Mouse (Mus musculus) right cerebral cortex, adult 18-20 months (tissue): Measurements from ENCODE around the gene Phf5a.

Source experiments
- DNase-seq: peaks from one replicate; pipeline ENCODE4 v3.0.0; 2022; ENCODE audit warnings: mixed read lengths

Phf5a gene

GRCm38 (mm10) chr15:81847161-81847560 lies 24.6 kb downstream of the Phf5a start:
- no peak for DNase-seq

- DNase-seq = no peak
These were observed 25.0 kb downstream of the Phf5a start for GRCm38 (mm10) chr15:81846755-81847154.

GRCm38 (mm10) chr15:81845724-81846123 lies 26.0 kb downstream of the Phf5a start:
- no peak for DNase-seq

GRCm38 (mm10) chr15:81845033-81845625 lies 26.6 kb downstream of the Phf5a start:
- DNase-seq = no peak

- DNase-seq = no peak
These were observed 29.4 kb downstream of the Phf5a start for GRCm38 (mm10) chr15:81842275-81842674.

- DNase-seq = no peak
These were observed 31.4 kb downstream of the Phf5a start for GRCm38 (mm10) chr15:81840306-81840705.

GRCm38 (mm10) chr15:81839634-81840033 lies 32.1 kb downstream of the Phf5a start:
- DNase-seq = peak; percentile 82

- DNase-seq = no peak
These were observed 33.0 kb downstream of the Phf5a start for GRCm38 (mm10) chr15:81838554-81839235.

GRCm38 (mm10) chr15:81836966-81837920 lies 34.5 kb downstream of the Phf5a start:
- DNase-seq = no peak

- DNase-seq = peak; percentile 96
These were observed 35.4 kb downstream of the Phf5a start for GRCm38 (mm10) chr15:81836124-81836821.

GRCm38 (mm10) chr15:81835007-81835880 lies 36.5 kb downstream of the Phf5a start:
- no peak for DNase-seq

- no peak for DNase-seq
These were observed 37.4 kb downstream of the Phf5a start for GRCm38 (mm10) chr15:81834171-81834841.

- no peak for DNase-seq
These were observed 38.2 kb downstream of the Phf5a start for GRCm38 (mm10) chr15:81833481-81833880.

GRCm38 (mm10) chr15:81832219-81832618 lies 39.5 kb downstream of the Phf5a start:
- no peak for DNase-seq

- DNase-seq = peak; percentile 90
These were observed 40.4 kb downstream of the Phf5a start for GRCm38 (mm10) chr15:81831136-81831825.

GRCm38 (mm10) chr15:81830530-81830929 lies 41.2 kb downstream of the Phf5a start:
- no peak for DNase-seq

GRCm38 (mm10) chr15:81829208-81829580 lies 42.5 kb downstream of the Phf5a start:
- no peak for DNase-seq

- DNase-seq = no peak
These were observed 43.1 kb downstream of the Phf5a start for GRCm38 (mm10) chr15:81828426-81829207.

- DNase-seq = no peak
These were observed 46.9 kb downstream of the Phf5a start for GRCm38 (mm10) chr15:81824832-81825231.

- DNase-seq = no peak
These were observed 49.1 kb downstream of the Phf5a start for GRCm38 (mm10) chr15:81822631-81823030.
